Mouse (Mus musculus) cerebellum, adult 2 months (tissue): Measurements from ENCODE around the gene Crkl. TPM values are rescaled to one million over a fixed set of nuclear protein-coding genes. Genes with fewer than 3 reads are reported as not detected.
A peak's percentile ranks its signal among the peaks of the same experiment; 100 is the strongest.

Source experiments
- DNase-seq, 2 experiments: peaks; one replicate each; pipeline ENCODE4 v3.0.0; 2021
- H3K27ac ChIP-seq: fragments of 200-500 bp; 2 replicates; pipeline ENCODE4 v1.5.1; 2012; ENCODE audit warnings: low read length, control low read depth, inconsistent platforms; ENCODE audit not compliant: insufficient read depth
- H3K27me3 ChIP-seq: fragments of 200-500 bp; 2 replicates; pipeline ENCODE4 v1.6.1; 2012; ENCODE audit warnings: inconsistent platforms, mild to moderate bottlenecking, low read length, moderate library complexity; ENCODE audit not compliant: control insufficient read depth, insufficient read depth
- H3K4me1 ChIP-seq: fragments of 200-500 bp; 2 replicates; pipeline ENCODE4 v1.6.1; 2011; ENCODE audit warnings: low read length; ENCODE audit not compliant: control insufficient read depth, insufficient read depth
- H3K4me3 ChIP-seq: fragments of 200-500 bp; replicated peaks from 2 replicates; pipeline ENCODE3; 2011; ENCODE audit warnings: mild to moderate bottlenecking, low read depth, low read length, control low read depth; ENCODE audit not compliant: insufficient read depth
- CTCF ChIP-seq: fragments of 200-500 bp; IDR thresholded peaks from 2 replicates; pipeline ENCODE4 v1.5.1; 2011; ENCODE audit warnings: low read depth, mild to moderate bottlenecking, control low read depth, low read length, moderate library complexity, borderline replicate concordance; ENCODE audit not compliant: insufficient read depth
- POLR2A ChIP-seq: fragments of 200-500 bp; IDR thresholded peaks from 2 replicates; pipeline ENCODE4 v1.6.1; 2011; ENCODE audit warnings: low read length, control low read depth, borderline replicate concordance; ENCODE audit not compliant: insufficient read depth
- WGBS: fragments of 180-500 bp; shearing (Covaris S2); methylation state at CpG from one replicate; pipeline ENCODE4 v1.1.7; 2018; 5-methylcytosine and 5-hydroxymethylcytosine counted together
- polyA plus RNA-seq: library from polyadenylated mRNA; depleted of rRNA; stranded (reverse); fragments of >200 nt; gene quantifications from 2 replicates; pipeline ENCODE4 v1.2.3, GENCODE M21; 2012

The Crkl gene
- polyA plus RNA-seq, 1 experiment, result 37.9 TPM

GRCm38 (mm10) chr16:17423021-17423420 is 28.8 kb upstream of the Crkl start:
- H3K27me3 ChIP-seq, result no peaks in the 10 kb centered on the region
- WGBS, result 59% methylated on average over 3 of the region's 3 CpGs

DNA sequence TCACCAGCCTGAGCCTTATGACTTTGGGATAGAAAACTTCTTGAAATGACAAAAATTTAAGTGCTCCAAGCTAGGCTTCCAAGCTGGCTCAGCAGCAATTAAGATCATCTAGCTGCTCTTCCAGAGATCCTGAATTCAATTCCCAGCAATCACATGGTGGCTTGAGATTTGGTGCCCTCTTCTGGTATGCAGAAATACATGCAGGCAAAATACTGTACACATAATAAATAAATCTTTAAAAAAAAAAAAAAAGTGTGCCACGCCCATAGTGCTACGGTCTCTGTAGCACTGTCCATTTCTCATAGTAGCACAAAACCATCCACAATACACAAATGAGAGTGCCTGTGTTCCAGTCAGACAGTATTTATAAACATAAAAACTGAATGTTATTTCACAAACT is 19.2 kb upstream of the Crkl start:
- no peaks in the 10 kb centered on the region for H3K27me3 ChIP-seq
- DNase-seq, result no peak
- TF ChIP-seq CTCF (no peak), POLR2A (no peak)
- no peak overlapping the region for H3K4me3 ChIP-seq
- H3K4me1 ChIP-seq, result no peaks in the 10 kb centered on the region
- WGBS, result 83% methylated on average over 2 of the region's 2 CpGs
- no peak overlapping the region for H3K27ac ChIP-seq

More at GRCm38 (mm10) chr16:17423021-17423420, 28.8 kb upstream of the Crkl start:
- DNase-seq, result no peak
- no peak overlapping the region for H3K27ac ChIP-seq
- H3K4me3 ChIP-seq, result no peak overlapping the region
- H3K4me1 ChIP-seq, result no peaks in the 10 kb centered on the region
- TF ChIP-seq POLR2A (no peak), CTCF (no peak)

DNA sequence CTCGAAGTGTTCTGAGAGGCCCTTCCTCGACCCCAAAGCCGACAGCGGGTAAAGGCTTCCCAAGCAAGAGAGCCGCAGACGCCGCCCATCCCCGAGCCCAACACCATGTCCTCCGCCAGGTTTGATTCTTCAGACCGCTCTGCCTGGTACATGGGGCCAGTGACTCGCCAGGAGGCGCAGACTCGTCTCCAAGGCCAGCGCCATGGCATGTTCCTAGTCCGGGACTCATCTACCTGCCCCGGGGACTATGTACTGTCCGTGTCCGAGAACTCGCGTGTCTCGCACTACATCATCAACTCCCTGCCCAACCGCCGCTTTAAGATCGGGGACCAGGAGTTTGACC is 557 bp downstream of the Crkl start:
- DNase-seq, result peak in 1 of 2 experiments; percentile 62
- under 1% methylated on average over 24 of the region's 24 CpGs for WGBS
- H3K27me3 ChIP-seq, result no peaks in the 10 kb centered on the region
- H3K4me3 ChIP-seq, result peak overlapping the region; percentile 97
- H3K27ac ChIP-seq, result peak overlapping the region; percentile 74
- peaks cover 9% of the 10 kb centered on the region; the same call in 1 of the 2 replicates for H3K4me1 ChIP-seq
- TF ChIP-seq CTCF (no peak), POLR2A (no peak)

DNA sequence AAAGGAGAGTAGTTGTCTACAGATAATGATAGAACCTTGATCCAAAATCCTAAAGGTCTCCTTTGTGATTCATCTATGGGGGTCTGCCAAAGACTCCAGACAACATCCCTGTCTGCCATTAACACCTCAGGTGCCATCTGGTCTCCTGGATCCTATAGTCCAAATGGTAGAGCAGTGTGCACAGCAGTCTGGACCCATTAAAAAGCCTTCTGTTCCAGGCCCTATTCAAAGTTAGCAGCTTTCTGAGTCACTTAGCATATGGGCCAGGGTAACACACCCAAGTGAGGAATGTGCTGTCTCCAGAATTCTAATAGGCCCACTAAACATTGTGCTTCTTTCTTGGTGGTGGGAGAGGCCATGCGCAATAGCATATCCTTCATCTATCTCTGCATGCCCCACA is 5.1 kb downstream of the Crkl start:
- Histone ChIP-seq H3K27ac (no peak overlapping the region; the same call in 1 of the 2 replicates), H3K27me3 (no peaks in the 10 kb centered on the region), H3K4me3 (no peak overlapping the region), H3K4me1 (peaks cover 10% of the 10 kb centered on the region; the same call in 1 of the 2 replicates)
- TF ChIP-seq CTCF (no peak), POLR2A (no peak)
- 97% methylated on average over 1 of the region's 1 CpGs for WGBS
- DNase-seq, result peak in 1 of 2 experiments; percentile 62

- H3K4me3 ChIP-seq, result no peak overlapping the region
- no peaks in the 10 kb centered on the region for H3K27me3 ChIP-seq
- WGBS, result 89% methylated on average over 4 of the region's 4 CpGs
- DNase-seq, result no peak
- TF ChIP-seq CTCF, result no peak
- no peak for TF ChIP-seq POLR2A
- H3K4me1 ChIP-seq, result peaks cover 10% of the 10 kb centered on the region; the same call in 1 of the 2 replicates
- no peak overlapping the region for H3K27ac ChIP-seq
Observed at GRCm38 (mm10) chr16:17460254-17460653, 8.5 kb downstream of the Crkl start.

DNA sequence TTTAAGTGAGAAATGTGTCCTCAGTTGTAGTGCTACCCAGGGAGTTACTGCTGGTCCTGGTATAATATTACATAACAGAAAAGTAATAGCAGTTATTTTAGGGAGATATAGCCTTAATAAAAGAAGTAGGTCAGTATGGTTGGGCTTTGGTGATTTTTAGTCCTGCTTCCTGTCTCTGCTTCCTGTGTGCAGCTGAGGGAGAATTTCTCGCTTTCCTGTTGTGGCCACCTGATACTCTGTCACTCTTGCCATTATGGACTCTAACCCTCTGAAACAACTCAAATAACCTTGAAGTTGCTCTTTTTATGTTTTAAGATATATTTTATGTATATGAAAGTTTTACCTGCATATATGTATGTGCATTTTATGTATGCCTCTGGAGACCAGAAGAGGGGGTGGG is 9.8 kb downstream of the Crkl start:
- Histone ChIP-seq H3K27ac (no peak overlapping the region), H3K4me1 (peaks cover 4% of the 10 kb centered on the region; the same call in 1 of the 2 replicates), H3K27me3 (no peaks in the 10 kb centered on the region), H3K4me3 (no peak overlapping the region)
- TF ChIP-seq POLR2A, result no peak
- TF ChIP-seq CTCF, result no peak
- no peak for DNase-seq
- WGBS, result 39% methylated on average over 1 of the region's 1 CpGs

GRCm38 (mm10) chr16:17463184-17463583 is 11.4 kb downstream of the Crkl start:
- Histone ChIP-seq H3K4me3 (no peak overlapping the region), H3K27me3 (no peaks in the 10 kb centered on the region), H3K4me1 (peaks cover 7% of the 10 kb centered on the region; the same call in 1 of the 2 replicates), H3K27ac (no peak overlapping the region)
- no peak for DNase-seq
- TF ChIP-seq POLR2A (no peak), CTCF (no peak)
- 78% methylated on average over 2 of the region's 2 CpGs for WGBS

DNA sequence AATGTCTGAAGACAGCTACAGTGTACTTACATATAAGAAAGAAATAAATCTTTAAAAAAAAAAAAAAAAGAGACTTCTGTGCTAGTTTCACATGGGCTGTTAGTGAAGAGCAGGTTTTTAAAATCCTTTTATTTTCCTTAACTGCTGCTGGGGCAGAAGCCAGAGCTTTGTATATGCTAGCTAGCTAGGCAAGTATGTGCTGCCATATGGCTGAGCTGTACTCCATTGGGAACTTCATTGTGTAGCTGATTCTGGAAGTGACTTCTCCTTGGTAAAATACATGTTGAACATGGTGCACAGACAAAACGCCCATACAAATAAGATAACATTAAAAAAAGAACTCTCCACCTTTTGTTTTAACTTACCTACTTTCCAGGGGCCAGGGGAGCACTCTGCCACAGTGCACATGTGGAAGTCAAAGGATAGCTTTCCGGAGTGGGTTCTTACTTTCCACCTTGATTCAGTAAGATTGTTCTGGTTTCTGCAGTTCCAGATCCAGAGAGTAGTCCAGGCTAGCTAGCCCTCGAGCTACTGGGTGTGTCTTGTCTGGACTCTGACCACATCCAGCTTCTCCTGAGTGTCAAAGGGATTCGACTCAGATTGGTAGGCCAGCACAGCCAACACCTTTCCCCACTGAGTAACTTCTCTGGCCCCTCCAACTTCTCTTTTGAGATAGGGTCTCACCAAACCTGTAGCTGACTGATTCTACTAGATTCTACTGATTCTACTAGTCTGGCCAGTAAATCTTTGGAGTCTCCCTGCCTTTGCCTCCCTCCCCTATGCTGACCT is 15.3 kb downstream of the Crkl start:
- 75% methylated on average over 4 of the region's 4 CpGs for WGBS
- no peak overlapping the region for H3K4me3 ChIP-seq
- DNase-seq, result no peak

More for the DNA sequence above, 15.3 kb downstream of the Crkl start:
- Histone ChIP-seq H3K27ac (no peak overlapping the region), H3K4me1 (peaks cover 3% of the 10 kb centered on the region; the same call in 1 of the 2 replicates), H3K27me3 (no peaks in the 10 kb centered on the region)
- TF ChIP-seq CTCF (no peak), POLR2A (no peak)
